Mouse (Mus musculus) intestine, embryonic 16.5 days (tissue): ENCODE measurements at regions not wholly inside any gene's neighbourhood (a gene's known extent, or its start where the extent isn't known, plus 50 kb on each side); places are given as distances from the start of the nearest gene placed in this dataset.

Experiments
- ATAC-seq: fragments of 200-750 bp; cut with Nextera tagmentation; 2 replicates; pipeline ENCODE4 v1.8.0; 2017; ENCODE audit warnings: moderate TSS enrichment, moderate library complexity
- H3K27ac ChIP-seq: fragments of 300-500 bp; sonication (generic); 2 replicates; pipeline ENCODE4 v1.5.1; 2014; ENCODE audit warnings: mild to moderate bottlenecking, low read length
- H3K27me3 ChIP-seq: fragments of 300-500 bp; sonication (generic); replicated peaks from 2 replicates; pipeline ENCODE4 v1.6.1; 2014; ENCODE audit warnings: low read length, control low read depth, mixed read lengths; ENCODE audit not compliant: control insufficient read depth, insufficient read depth
- H3K36me3 ChIP-seq: fragments of 300-500 bp; sonication (generic); 2 replicates; pipeline ENCODE4 v1.6.1; 2014; ENCODE audit warnings: low read length, control low read depth; ENCODE audit not compliant: control insufficient read depth, insufficient read depth
- H3K4me1 ChIP-seq: fragments of 300-500 bp; sonication (generic); 2 replicates; pipeline ENCODE4 v1.6.1; 2014; ENCODE audit warnings: low read length, control low read depth, mixed read lengths; ENCODE audit not compliant: control insufficient read depth, insufficient read depth
- H3K4me2 ChIP-seq: fragments of 300-500 bp; sonication (generic); 2 replicates; pipeline ENCODE4 v1.6.1; 2014; ENCODE audit warnings: low read depth, low read length, control low read depth
- H3K4me3 ChIP-seq: fragments of 300-500 bp; sonication (generic); 2 replicates; pipeline ENCODE4 v1.5.1; 2014; ENCODE audit warnings: mild to moderate bottlenecking, low read length
- H3K9ac ChIP-seq: fragments of 300-500 bp; sonication (generic); 2 replicates; pipeline ENCODE4 v1.6.1; 2014; ENCODE audit warnings: low read depth, low read length
- H3K9me3 ChIP-seq: fragments of 300-500 bp; sonication (generic); 2 replicates; pipeline ENCODE4 v1.6.1; 2016; ENCODE audit warnings: low read length, control low read depth; ENCODE audit not compliant: control insufficient read depth
- WGBS: fragments of 180-500 bp; shearing (Covaris S2); extraction: QIAGEN DNeasy Blood & Tissue Kit; methylation state at CpG from one replicate; pipeline ENCODE4 v1.1.7; 2014; 5-methylcytosine and 5-hydroxymethylcytosine counted together

- Histone ChIP-seq H3K27ac (peak overlapping the region; percentile 78), H3K4me3 (no peak overlapping the region), H3K9me3 (no peaks in the 10 kb centered on the region), H3K4me2 (peak overlapping the region; percentile 31), H3K36me3 (no peaks in the 10 kb centered on the region), H3K4me1 (peaks cover 27% of the 10 kb centered on the region), H3K27me3 (no peaks in the 10 kb centered on the region), H3K9ac (no peak overlapping the region)
- 52% methylated on average over 10 of the region's 10 CpGs for WGBS
- peak; percentile 89 for ATAC-seq
These were observed 70.4 kb downstream of the Phlda1 start for GRCm38 (mm10) chr10:111576395-111577069.

GRCm38 (mm10) chr10:111578536-111578935, 72.5 kb downstream of the Phlda1 start:
- H3K4me2 ChIP-seq = no peak overlapping the region
- H3K9ac ChIP-seq = no peak overlapping the region
- H3K36me3 ChIP-seq = no peaks in the 10 kb centered on the region
- no peaks in the 10 kb centered on the region for H3K27me3 ChIP-seq
- no peak for ATAC-seq
- no peak overlapping the region for H3K4me3 ChIP-seq
- H3K27ac ChIP-seq = no peak overlapping the region
- peaks cover 31% of the 10 kb centered on the region for H3K4me1 ChIP-seq
- no peaks in the 10 kb centered on the region for H3K9me3 ChIP-seq
- WGBS = 41% methylated on average over 5 of the region's 5 CpGs

- peaks cover 31% of the 10 kb centered on the region for H3K4me1 ChIP-seq
These were observed 73.4 kb downstream of the Phlda1 start for GRCm38 (mm10) chr10:111579481-111579880.

GRCm38 (mm10) chr10:111580401-111581100, 74.5 kb downstream of the Phlda1 start:
- ATAC-seq = no peak
- H3K27ac ChIP-seq = no peak overlapping the region
- no peak overlapping the region for H3K9ac ChIP-seq
- no peaks in the 10 kb centered on the region for H3K9me3 ChIP-seq
- H3K4me3 ChIP-seq = no peak overlapping the region
- peaks cover 23% of the 10 kb centered on the region for H3K4me1 ChIP-seq
- no peaks in the 10 kb centered on the region for H3K27me3 ChIP-seq
- WGBS = 43% methylated on average over 11 of the region's 11 CpGs
- H3K4me2 ChIP-seq = no peak overlapping the region
- no peaks in the 10 kb centered on the region for H3K36me3 ChIP-seq

More at GRCm38 (mm10) chr10:111579481-111579880, 73.4 kb downstream of the Phlda1 start:
- Histone ChIP-seq H3K4me3 (no peak overlapping the region), H3K4me2 (no peak overlapping the region), H3K9me3 (no peaks in the 10 kb centered on the region), H3K9ac (no peak overlapping the region), H3K36me3 (no peaks in the 10 kb centered on the region), H3K27ac (no peak overlapping the region), H3K27me3 (no peaks in the 10 kb centered on the region)
- 47% methylated on average over 2 of the region's 2 CpGs for WGBS
- no peak for ATAC-seq

GRCm38 (mm10) chr10:111581847-111582246, 75.8 kb downstream of the Phlda1 start:
- Histone ChIP-seq H3K4me3 (no peak overlapping the region), H3K27me3 (no peaks in the 10 kb centered on the region), H3K36me3 (no peaks in the 10 kb centered on the region), H3K4me1 (peaks cover 10% of the 10 kb centered on the region), H3K27ac (no peak overlapping the region), H3K4me2 (no peak overlapping the region), H3K9ac (no peak overlapping the region), H3K9me3 (no peaks in the 10 kb centered on the region)
- WGBS = 85% methylated on average over 3 of the region's 3 CpGs
- no peak for ATAC-seq

- WGBS = 75% methylated on average over 14 of the region's 14 CpGs
- Histone ChIP-seq H3K9me3 (no peaks in the 10 kb centered on the region), H3K36me3 (no peaks in the 10 kb centered on the region), H3K4me3 (no peak overlapping the region), H3K9ac (no peak overlapping the region), H3K4me2 (no peak overlapping the region), H3K27ac (no peak overlapping the region), H3K27me3 (no peaks in the 10 kb centered on the region), H3K4me1 (peaks cover 10% of the 10 kb centered on the region)
- ATAC-seq = no peak
These were observed 76.4 kb downstream of the Phlda1 start for GRCm38 (mm10) chr10:111582321-111583123.

GRCm38 (mm10) chr10:111583124-111583743, 77.1 kb downstream of the Phlda1 start:
- no peak overlapping the region for H3K9ac ChIP-seq
- no peak overlapping the region for H3K4me2 ChIP-seq
- ATAC-seq = peak; percentile 41; the same call in 1 of the 2 replicates
- peaks cover 14% of the 10 kb centered on the region for H3K4me1 ChIP-seq
- no peaks in the 10 kb centered on the region for H3K27me3 ChIP-seq
- H3K4me3 ChIP-seq = no peak overlapping the region
- no peaks in the 10 kb centered on the region for H3K9me3 ChIP-seq
- no peak overlapping the region for H3K27ac ChIP-seq
- no peaks in the 10 kb centered on the region for H3K36me3 ChIP-seq
- WGBS = 84% methylated on average over 20 of the region's 20 CpGs

- 68% methylated on average over 5 of the region's 5 CpGs for WGBS
- H3K9me3 ChIP-seq = no peaks in the 10 kb centered on the region
- no peak overlapping the region for H3K4me3 ChIP-seq
- no peaks in the 10 kb centered on the region for H3K36me3 ChIP-seq
- peaks cover 14% of the 10 kb centered on the region for H3K4me1 ChIP-seq
- no peaks in the 10 kb centered on the region for H3K27me3 ChIP-seq
- ATAC-seq = 0 out of 2 replicates have a peak, but pooled peaks have one; percentile 8
- H3K27ac ChIP-seq = no peak overlapping the region
- H3K9ac ChIP-seq = no peak overlapping the region
- no peak overlapping the region for H3K4me2 ChIP-seq
These were observed 77.7 kb downstream of the Phlda1 start for GRCm38 (mm10) chr10:111583744-111584152.
